Mouse (Mus musculus): ENCODE data around the gene Tmem63c. TPM values are rescaled to one million over a fixed set of nuclear protein-coding genes. Genes with fewer than 3 reads are reported as not detected.

The Tmem63c gene
- total and polyA plus RNA-seq, 3 experiments = 0.04 TPM; not detected in 2

- 0 out of 4 replicates have a peak, but pooled peaks cover 0 to 2% of the 10 kb centered on the region in 2 experiments for H3K27me3 ChIP-seq (ENCODE audit: control insufficient read depth in 1 of 2, insufficient read depth in 2 of 2, low read length in 2 of 2)
- H3K79me2 ChIP-seq (ENCODE audit: control insufficient read depth, insufficient read depth, low read length, poor library complexity) = no peaks in the 10 kb centered on the region
- no peak for DNase-seq (ENCODE audit: low read depth, low spot score)
- no peak overlapping the region for H3K4me3 ChIP-seq (ENCODE audit: control insufficient read depth in 1 of 2, insufficient read depth in 1 of 2, low read depth in 2 of 2, low read length in 2 of 2)
- TF ChIP-seq JUND (IDR thresholded peaks at IDR 0.05; ENCODE audit: low read depth, low read length) = 0 out of 2 replicates have a peak, but pooled peaks have one; percentile 8
- no peak for TF ChIP-seq POLR2AphosphoS5 (IDR thresholded peaks at IDR 0.05; ENCODE audit: borderline replicate concordance, low read depth, low read length)
- H3K9ac ChIP-seq (ENCODE audit: control insufficient read depth, low read depth, low read length, poor library complexity, severe bottlenecking) = no peak overlapping the region
- no peaks in the 10 kb centered on the region; a peak in 1 of 4 replicates for H3K36me3 ChIP-seq (ENCODE audit: control insufficient read depth in 1 of 2, insufficient read depth in 2 of 2, low read length in 2 of 2)
- no peak overlapping the region for H3K27ac ChIP-seq (ENCODE audit: control insufficient read depth, low read depth, low read length)
- H3K9me3 ChIP-seq (replicated peaks; ENCODE audit: insufficient read depth, low read length) = no peaks in the 10 kb centered on the region
- H3K4me1 ChIP-seq (ENCODE audit: control insufficient read depth in 1 of 2, insufficient read depth in 2 of 2, low read length in 2 of 2) = peaks cover 0 to 10% of the 10 kb centered on the region in 2 experiments; a peak in 2 of 4 replicates
Observed at GRCm38 (mm10) chr12:87000840-87001176, 20.3 kb upstream of the Tmem63c start.

- peaks cover 0 to 2% of the 10 kb centered on the region in 2 experiments; a peak in 2 of 4 replicates for H3K27me3 ChIP-seq (ENCODE audit: control insufficient read depth in 1 of 2, insufficient read depth in 2 of 2, low read length in 2 of 2)
Observed at GRCm38 (mm10) chr12:87002209-87002608, 18.9 kb upstream of the Tmem63c start.

GRCm38 (mm10) chr12:87002815-87003214, 18.3 kb upstream of the Tmem63c start:
- no peak overlapping the region for H3K4me3 ChIP-seq (ENCODE audit: control insufficient read depth in 1 of 2, insufficient read depth in 1 of 2, low read depth in 2 of 2, low read length in 2 of 2)
- no peak overlapping the region for H3K27ac ChIP-seq (ENCODE audit: control insufficient read depth, low read depth, low read length)
- no peaks in the 10 kb centered on the region; a peak in 1 of 4 replicates for H3K36me3 ChIP-seq (ENCODE audit: control insufficient read depth in 1 of 2, insufficient read depth in 2 of 2, low read length in 2 of 2)
- no peak for DNase-seq (ENCODE audit: low read depth, low spot score)
- peaks cover 0 to 10% of the 10 kb centered on the region in 2 experiments; a peak in 2 of 4 replicates for H3K4me1 ChIP-seq (ENCODE audit: control insufficient read depth in 1 of 2, insufficient read depth in 2 of 2, low read length in 2 of 2)
- H3K79me2 ChIP-seq (ENCODE audit: control insufficient read depth, insufficient read depth, low read length, poor library complexity) = no peaks in the 10 kb centered on the region
- no peaks in the 10 kb centered on the region for H3K9me3 ChIP-seq (replicated peaks; ENCODE audit: insufficient read depth, low read length)
- peaks cover 0 to 2% of the 10 kb centered on the region in 2 experiments; a peak in 2 of 4 replicates for H3K27me3 ChIP-seq (ENCODE audit: control insufficient read depth in 1 of 2, insufficient read depth in 2 of 2, low read length in 2 of 2)
- TF ChIP-seq POLR2A (IDR thresholded peaks at IDR 0.05; ENCODE audit: control insufficient read depth in 1 of 2, insufficient read depth in 1 of 2, low read depth in 1 of 2, low read length in 2 of 2, poor library complexity in 1 of 2) = no peak
- TF ChIP-seq MEF2A (IDR thresholded peaks at IDR 0.05; ENCODE audit: extremely low read depth, insufficient replicate concordance, low read depth, low read length, poor library complexity, severe bottlenecking) = no peak
- TF ChIP-seq ZKSCAN1 (IDR thresholded peaks at IDR 0.05; ENCODE audit: low read depth, low read length) = no peak
- no peak overlapping the region for H3K9ac ChIP-seq (ENCODE audit: control insufficient read depth, low read depth, low read length, poor library complexity, severe bottlenecking)

More at GRCm38 (mm10) chr12:87002209-87002608, 18.9 kb upstream of the Tmem63c start:
- Histone ChIP-seq H3K4me1 (ENCODE audit: control insufficient read depth in 1 of 2, insufficient read depth in 2 of 2, low read length in 2 of 2) (peaks cover 0 to 10% of the 10 kb centered on the region in 2 experiments; a peak in 2 of 4 replicates), H3K27ac (ENCODE audit: control insufficient read depth, low read depth, low read length) (no peak overlapping the region), H3K9ac (ENCODE audit: control insufficient read depth, low read depth, low read length, poor library complexity, severe bottlenecking) (no peak overlapping the region), H3K79me2 (ENCODE audit: control insufficient read depth, insufficient read depth, low read length, poor library complexity) (no peaks in the 10 kb centered on the region), H3K36me3 (ENCODE audit: control insufficient read depth in 1 of 2, insufficient read depth in 2 of 2, low read length in 2 of 2) (no peaks in the 10 kb centered on the region; a peak in 1 of 4 replicates), H3K4me3 (ENCODE audit: control insufficient read depth in 1 of 2, insufficient read depth in 1 of 2, low read depth in 2 of 2, low read length in 2 of 2) (no peak overlapping the region), H3K9me3 (replicated peaks; ENCODE audit: insufficient read depth, low read length) (no peaks in the 10 kb centered on the region)
- no peak for TF ChIP-seq BHLHE40 (IDR thresholded peaks at IDR 0.05; ENCODE audit: borderline replicate concordance, low read depth, low read length)
- no peak for TF ChIP-seq UBTF (IDR thresholded peaks at IDR 0.05; ENCODE audit: borderline replicate concordance, insufficient read depth, low read depth, low read length)
- no peak for TF ChIP-seq MYB (IDR thresholded peaks at IDR 0.05; ENCODE audit: low read depth, low read length)
- no peak for TF ChIP-seq MAX (IDR thresholded peaks at IDR 0.05; ENCODE audit: low read length)
- no peak for TF ChIP-seq TCF12 (IDR thresholded peaks at IDR 0.05; ENCODE audit: low read depth, low read length)
- no peak for TF ChIP-seq ZNF384 (IDR thresholded peaks at IDR 0.05; ENCODE audit: low read depth, low read length)
- no peak for TF ChIP-seq TBP (IDR thresholded peaks at IDR 0.05; ENCODE audit: low read depth, low read length)
- TF ChIP-seq CHD2 (IDR thresholded peaks at IDR 0.05; ENCODE audit: low read length) = no peak
- no peak for TF ChIP-seq MYC (IDR thresholded peaks at IDR 0.05; ENCODE audit: low read depth, low read length)
- no peak for TF ChIP-seq POLR2A (IDR thresholded peaks at IDR 0.05; ENCODE audit: control insufficient read depth in 1 of 2, insufficient read depth in 1 of 2, low read depth in 1 of 2, low read length in 2 of 2, poor library complexity in 1 of 2)
- TF ChIP-seq KAT2A (conservative IDR thresholded peaks at IDR 0.05; ENCODE audit: low read depth, low read length) = no peak
- TF ChIP-seq ELF1 (IDR thresholded peaks at IDR 0.05; ENCODE audit: low read depth, low read length) = no peak
- no peak for TF ChIP-seq MAZ (IDR thresholded peaks at IDR 0.05; ENCODE audit: low read depth, low read length)
- no peak for TF ChIP-seq MAFK (IDR thresholded peaks at IDR 0.05; ENCODE audit: borderline replicate concordance, low read depth, low read length)
- no peak for TF ChIP-seq GATA1 (IDR thresholded peaks at IDR 0.05; ENCODE audit: low read depth, low read length)
- TF ChIP-seq POLR2AphosphoS5 (IDR thresholded peaks at IDR 0.05; ENCODE audit: borderline replicate concordance, low read depth, low read length) = no peak
- no peak for DNase-seq (ENCODE audit: low read depth, low spot score)

All from MEL (cell line).